In genomic region chr11:16857346-16857745, GRCm38 (mm10) we compare ENCODE assay signal across 33 mouse cellular contexts.
"Had no signal": no experiment of that assay in that cellular context is flagged by ENCODE, and none has a peak within 500 bp of the region (broad histone marks: within the 10 kb centered on the region; RNA-seq: fewer than 3 reads in every experiment).

No protein-coding gene starts in this region.

- H3K9me3 ChIP-seq: heart, embryonic 10.5 days; heart, embryonic 12.5 days; heart, embryonic 13.5 days; heart, embryonic 15.5 days; hindbrain, embryonic 10.5 days; hindbrain, embryonic 12.5 days; hindbrain, embryonic 13.5 days; hindbrain, embryonic 15.5 days; intestine, embryonic 15.5 days; kidney, embryonic 15.5 days had no signal

- H3K36me3 ChIP-seq: heart, embryonic 10.5 days; heart, embryonic 12.5 days; heart, embryonic 13.5 days; heart, embryonic 15.5 days; hindbrain, embryonic 10.5 days; hindbrain, embryonic 12.5 days; hindbrain, embryonic 13.5 days; hindbrain, embryonic 15.5 days; intestine, embryonic 15.5 days; kidney, embryonic 15.5 days had no signal

- H3K27me3 ChIP-seq: hindbrain, embryonic 12.5 days; hindbrain, embryonic 13.5 days; hindbrain, embryonic 15.5 days; intestine, embryonic 15.5 days; kidney, embryonic 15.5 days had no signal

- ATAC-seq: hindbrain, embryonic 16.5 days; hindbrain, postnatal 0 days; inflammation-experienced regulatory T-cells, adult 6 months; intestine, embryonic 15.5 days; intestine, postnatal 0 days had no signal

- H3K4me3 ChIP-seq: heart, embryonic 10.5 days; heart, embryonic 12.5 days; heart, embryonic 13.5 days; heart, embryonic 15.5 days; hindbrain, embryonic 10.5 days; hindbrain, embryonic 12.5 days; hindbrain, embryonic 13.5 days; hindbrain, embryonic 15.5 days; intestine, embryonic 15.5 days; kidney, embryonic 15.5 days; layer of hippocampus, adult 2 months; left cerebral cortex, adult 2 months had no signal

- H3K27ac ChIP-seq: heart, embryonic 10.5 days; heart, embryonic 13.5 days; heart, embryonic 15.5 days; hindbrain, embryonic 10.5 days; hindbrain, embryonic 12.5 days; hindbrain, embryonic 13.5 days; hindbrain, embryonic 14.5 days; hindbrain, embryonic 15.5 days; hindbrain, postnatal 0 days; intestine, embryonic 15.5 days; kidney, embryonic 15.5 days; layer of hippocampus, adult 2 months; left cerebral cortex, adult 2 months had no signal

- H3K9ac ChIP-seq: heart, embryonic 12.5 days; heart, embryonic 13.5 days; heart, embryonic 15.5 days; hindbrain, embryonic 12.5 days; hindbrain, embryonic 13.5 days; hindbrain, embryonic 14.5 days; hindbrain, embryonic 15.5 days; intestine, embryonic 15.5 days; kidney, embryonic 15.5 days had no signal

- H3K4me2 ChIP-seq: heart, embryonic 11.5 days; heart, embryonic 12.5 days; heart, embryonic 13.5 days; heart, embryonic 15.5 days; hindbrain, embryonic 12.5 days; hindbrain, embryonic 13.5 days; hindbrain, embryonic 14.5 days; hindbrain, embryonic 15.5 days; intestine, embryonic 15.5 days; kidney, embryonic 15.5 days had no signal

- DNase-seq: heart, postnatal 10 days; heart, postnatal 14 days; heart, postnatal 36 days; heart, postnatal 4 days; kidney, adult 11 months; kidney, adult 18-20 months; kidney, adult 2 months; kidney, adult 8-10 months; kidney, adult 9 months; kidney, postnatal 14 days; kidney, postnatal 25 days; kidney, postnatal 36 days; kidney, postnatal 4 days; layer of hippocampus, adult 9-11 months; layer of hippocampus, postnatal 36 days had no signal

- H3K4me1 ChIP-seq: heart, embryonic 13.5 days; heart, embryonic 15.5 days; hindbrain, embryonic 10.5 days; hindbrain, embryonic 12.5 days; hindbrain, embryonic 13.5 days; hindbrain, embryonic 15.5 days; intestine, embryonic 15.5 days; kidney, embryonic 15.5 days had no signal
